Mouse (Mus musculus): ENCODE data around the gene Rgl2. TPM values are rescaled to one million over a fixed set of nuclear protein-coding genes. Genes with fewer than 3 reads are reported as not detected.

The Rgl2 gene
- polyA plus RNA-seq, 1 experiment, result 31.7 TPM

DNA sequence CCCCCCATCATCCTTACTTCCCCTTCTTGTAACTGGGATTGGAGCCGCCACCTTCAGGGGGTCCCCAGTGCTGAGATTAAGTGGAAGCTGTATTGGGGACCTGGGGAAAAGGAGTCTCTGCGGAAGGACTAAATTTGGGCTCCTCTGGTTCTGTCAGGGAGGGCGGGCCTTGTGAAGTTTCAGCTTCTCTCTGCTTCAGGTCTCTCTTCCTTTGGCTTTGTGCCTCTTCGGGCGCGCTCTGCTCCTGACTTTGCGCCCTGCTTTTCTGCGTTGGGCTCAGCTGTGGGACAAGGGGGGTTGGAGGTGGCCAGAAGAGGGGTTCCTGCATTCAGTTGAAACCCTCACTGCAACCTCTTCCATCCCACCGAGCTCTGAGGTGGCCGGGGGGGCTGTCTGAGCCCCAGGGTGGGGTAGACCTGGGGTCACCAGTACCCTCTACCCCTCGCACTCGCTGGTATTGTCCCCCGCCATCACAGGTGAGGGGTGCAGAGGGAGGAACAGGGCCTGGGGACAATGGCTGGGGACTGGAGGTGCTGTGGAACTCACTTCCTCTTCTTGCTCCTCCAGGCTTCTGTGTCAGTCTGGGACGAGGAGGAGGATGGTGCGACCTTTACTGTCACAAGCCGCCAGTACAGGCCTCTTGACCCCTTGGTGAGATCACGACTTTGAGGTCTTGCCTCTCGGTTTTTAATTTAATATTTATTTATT, 2.0 kb downstream of the Rgl2 start:
- Histone ChIP-seq H3K36me3 (ENCODE audit: control insufficient read depth, insufficient read depth) (peaks cover 7% of the 10 kb centered on the region), H3K27me3 (ENCODE audit: control insufficient read depth, insufficient read depth, insufficient read length) (no peaks in the 10 kb centered on the region), H3K4me3 (ENCODE audit: insufficient read depth, poor library complexity, severe bottlenecking) (peak overlapping the region; percentile 6), H3K79me3 (ENCODE audit: low read depth) (peaks cover 4% of the 10 kb centered on the region), H3K79me2 (ENCODE audit: control insufficient read depth, insufficient read depth) (peaks cover 33% of the 10 kb centered on the region), H3ac (ENCODE audit: control insufficient read depth, insufficient read length, low read depth) (no peak overlapping the region)
- TF ChIP-seq CTCF (IDR thresholded peaks at IDR 0.05; ENCODE audit: control insufficient read depth, insufficient read depth, insufficient read length), result no peak
- no peak for TF ChIP-seq FOSL1 (IDR thresholded peaks at IDR 0.05; ENCODE audit: insufficient read depth, low read length, poor library complexity, severe bottlenecking)
- TF ChIP-seq MYOD1 (IDR thresholded peaks at IDR 0.05; ENCODE audit: control insufficient read depth, insufficient read length, low read depth), result no peak
- no peak for TF ChIP-seq MAX (IDR thresholded peaks at IDR 0.05)

DNA sequence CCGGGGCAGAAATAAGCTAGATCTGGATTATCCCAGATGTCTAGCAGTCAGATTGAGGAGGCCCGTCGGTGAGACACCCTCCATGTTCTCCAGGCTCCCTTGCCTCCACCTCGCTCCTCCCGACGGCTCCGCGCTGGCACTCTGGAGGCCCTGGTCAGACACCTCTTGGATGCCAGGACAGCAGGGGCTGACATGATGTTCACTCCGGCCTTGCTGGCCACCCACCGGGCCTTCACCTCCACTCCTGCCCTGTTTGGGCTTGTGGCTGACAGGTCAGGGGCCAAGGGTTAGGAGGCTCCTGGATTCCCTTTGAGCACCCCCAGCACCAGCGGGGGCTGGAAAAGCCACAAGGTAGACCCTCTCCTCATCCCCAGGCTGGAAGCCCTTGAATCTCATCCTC, 2.6 kb downstream of the Rgl2 start:
- TF ChIP-seq FOSL1 (IDR thresholded peaks at IDR 0.05; ENCODE audit: insufficient read depth, low read length, poor library complexity, severe bottlenecking), result no peak
- no peak for TF ChIP-seq MYOG (IDR thresholded peaks at IDR 0.05; ENCODE audit: control insufficient read depth, extremely low read depth, insufficient read length)
- TF ChIP-seq USF1 (IDR thresholded peaks at IDR 0.05; ENCODE audit: low read depth), result no peak
- no peak for TF ChIP-seq MAX (IDR thresholded peaks at IDR 0.05)
- no peak for TF ChIP-seq CTCF (IDR thresholded peaks at IDR 0.05; ENCODE audit: control insufficient read depth, insufficient read depth, insufficient read length)
- no peak for TF ChIP-seq MYOD1 (IDR thresholded peaks at IDR 0.05; ENCODE audit: control insufficient read depth, insufficient read length, low read depth)
- no peak for TF ChIP-seq CEBPB (IDR thresholded peaks at IDR 0.05; ENCODE audit: low read depth)
- H3K79me3 ChIP-seq (ENCODE audit: low read depth), result peaks cover 4% of the 10 kb centered on the region
- peaks cover 7% of the 10 kb centered on the region for H3K36me3 ChIP-seq (ENCODE audit: control insufficient read depth, insufficient read depth)
- H3ac ChIP-seq (ENCODE audit: control insufficient read depth, insufficient read length, low read depth), result no peak overlapping the region
- H3K79me2 ChIP-seq (ENCODE audit: control insufficient read depth, insufficient read depth), result peaks cover 33% of the 10 kb centered on the region
- H3K27me3 ChIP-seq (ENCODE audit: control insufficient read depth, insufficient read depth, insufficient read length), result no peaks in the 10 kb centered on the region
- no peak overlapping the region for H3K4me3 ChIP-seq (ENCODE audit: insufficient read depth, poor library complexity, severe bottlenecking)

GRCm38 (mm10) chr17:33932448-33932847, 3.1 kb downstream of the Rgl2 start:
- H3ac ChIP-seq (ENCODE audit: control insufficient read depth, insufficient read length, low read depth), result no peak overlapping the region
- H3K79me3 ChIP-seq (ENCODE audit: low read depth), result peaks cover 4% of the 10 kb centered on the region
- peaks cover 33% of the 10 kb centered on the region for H3K79me2 ChIP-seq (ENCODE audit: control insufficient read depth, insufficient read depth)
- TF ChIP-seq USF1 (IDR thresholded peaks at IDR 0.05; ENCODE audit: low read depth) (no peak), MYOD1 (IDR thresholded peaks at IDR 0.05; ENCODE audit: control insufficient read depth, insufficient read length, low read depth) (no peak), FOSL1 (IDR thresholded peaks at IDR 0.05; ENCODE audit: insufficient read depth, low read length, poor library complexity, severe bottlenecking) (no peak), MAX (IDR thresholded peaks at IDR 0.05) (no peak), CTCF (IDR thresholded peaks at IDR 0.05; ENCODE audit: control insufficient read depth, insufficient read depth, insufficient read length) (no peak), MYOG (IDR thresholded peaks at IDR 0.05; ENCODE audit: control insufficient read depth, extremely low read depth, insufficient read length) (no peak), CEBPB (IDR thresholded peaks at IDR 0.05; ENCODE audit: low read depth) (no peak)
- H3K27me3 ChIP-seq (ENCODE audit: control insufficient read depth, insufficient read depth, insufficient read length), result no peaks in the 10 kb centered on the region
- peaks cover 2% of the 10 kb centered on the region for H3K36me3 ChIP-seq (ENCODE audit: control insufficient read depth, insufficient read depth)
- no peak overlapping the region for H3K4me3 ChIP-seq (ENCODE audit: insufficient read depth, poor library complexity, severe bottlenecking)

DNA sequence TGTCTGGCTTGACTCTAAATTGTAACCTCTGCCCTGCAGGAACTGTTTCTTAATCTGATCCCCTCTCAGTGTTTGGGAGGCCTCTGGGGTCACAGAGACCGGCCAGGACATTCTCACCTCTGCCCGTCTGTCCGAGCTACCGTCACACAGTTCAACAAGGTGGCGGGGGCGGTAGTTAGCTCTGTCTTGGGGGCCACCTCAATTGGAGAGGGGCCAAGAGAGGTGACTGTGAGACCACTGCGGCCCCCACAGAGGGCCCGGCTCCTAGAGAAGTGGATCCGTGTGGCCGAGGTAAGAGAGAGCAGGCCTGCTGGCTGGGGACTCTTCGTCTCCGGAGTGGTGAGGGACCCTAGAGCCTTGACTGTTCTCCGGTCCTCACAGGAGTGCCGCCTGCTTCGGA, 3.6 kb downstream of the Rgl2 start:
- Histone ChIP-seq H3K79me2 (ENCODE audit: control insufficient read depth, insufficient read depth) (peaks cover 32% of the 10 kb centered on the region), H3K36me3 (ENCODE audit: control insufficient read depth, insufficient read depth) (no peaks in the 10 kb centered on the region), H3K4me3 (ENCODE audit: insufficient read depth, poor library complexity, severe bottlenecking) (no peak overlapping the region), H3K79me3 (ENCODE audit: low read depth) (peaks cover 4% of the 10 kb centered on the region), H3ac (ENCODE audit: control insufficient read depth, insufficient read length, low read depth) (no peak overlapping the region), H3K27me3 (ENCODE audit: control insufficient read depth, insufficient read depth, insufficient read length) (no peaks in the 10 kb centered on the region)
- TF ChIP-seq CTCF (IDR thresholded peaks at IDR 0.05; ENCODE audit: control insufficient read depth, insufficient read depth, insufficient read length), result no peak
- no peak for TF ChIP-seq FOSL1 (IDR thresholded peaks at IDR 0.05; ENCODE audit: insufficient read depth, low read length, poor library complexity, severe bottlenecking)
- no peak for TF ChIP-seq USF1 (IDR thresholded peaks at IDR 0.05; ENCODE audit: low read depth)
- TF ChIP-seq CEBPB (IDR thresholded peaks at IDR 0.05; ENCODE audit: low read depth), result no peak
- TF ChIP-seq MYOD1 (IDR thresholded peaks at IDR 0.05; ENCODE audit: control insufficient read depth, insufficient read length, low read depth), result no peak
- no peak for TF ChIP-seq MAX (IDR thresholded peaks at IDR 0.05)
- TF ChIP-seq MYOG (IDR thresholded peaks at IDR 0.05; ENCODE audit: control insufficient read depth, extremely low read depth, insufficient read length), result no peak

GRCm38 (mm10) chr17:33935422-33936055, 6.2 kb downstream of the Rgl2 start:
- H3K4me3 ChIP-seq (ENCODE audit: insufficient read depth, poor library complexity, severe bottlenecking), result no peak overlapping the region
- no peak overlapping the region for H3ac ChIP-seq (ENCODE audit: control insufficient read depth, insufficient read length, low read depth)
- TF ChIP-seq CEBPB (IDR thresholded peaks at IDR 0.05; ENCODE audit: low read depth), result no peak
- no peak for TF ChIP-seq USF1 (IDR thresholded peaks at IDR 0.05; ENCODE audit: low read depth)
- no peak for TF ChIP-seq MAX (IDR thresholded peaks at IDR 0.05)
- no peak for TF ChIP-seq MYOG (IDR thresholded peaks at IDR 0.05; ENCODE audit: control insufficient read depth, extremely low read depth, insufficient read length)
- TF ChIP-seq MYOD1 (IDR thresholded peaks at IDR 0.05; ENCODE audit: control insufficient read depth, insufficient read length, low read depth), result no peak
- no peak for TF ChIP-seq CTCF (IDR thresholded peaks at IDR 0.05; ENCODE audit: control insufficient read depth, insufficient read depth, insufficient read length)
- TF ChIP-seq FOSL1 (IDR thresholded peaks at IDR 0.05; ENCODE audit: insufficient read depth, low read length, poor library complexity, severe bottlenecking), result no peak
- no peaks in the 10 kb centered on the region for H3K36me3 ChIP-seq (ENCODE audit: control insufficient read depth, insufficient read depth)
- H3K79me2 ChIP-seq (ENCODE audit: control insufficient read depth, insufficient read depth), result peaks cover 36% of the 10 kb centered on the region
- peaks cover 9% of the 10 kb centered on the region for H3K79me3 ChIP-seq (ENCODE audit: low read depth)
- no peaks in the 10 kb centered on the region for H3K27me3 ChIP-seq (ENCODE audit: control insufficient read depth, insufficient read depth, insufficient read length)

All from C2C12 (cell line).